Mouse (Mus musculus) cortical plate, adult 2 months (tissue): ENCODE results near the gene Mtx1.

Source experiments
- CTCF ChIP-seq: fragments of 200-500 bp; IDR thresholded peaks from 2 replicates; pipeline ENCODE4 v1.5.1; 2011; ENCODE audit warnings: mild to moderate bottlenecking, control low read depth, low read length; ENCODE audit not compliant: insufficient read depth; ENCODE audit errors: extremely low read depth
- POLR2A ChIP-seq: fragments of 200-500 bp; IDR thresholded peaks from 2 replicates; pipeline ENCODE4 v1.6.1; 2011; ENCODE audit warnings: mild to moderate bottlenecking, low read length, control low read depth; ENCODE audit not compliant: insufficient read depth; ENCODE audit errors: extremely low read depth

- TF ChIP-seq CTCF (no peak), POLR2A (no peak)
Observed at GRCm38 (mm10) chr3:89226900-89227299, at the start of gene Mtx1.
